Comparison of ENCODE assay signal across 7 mouse cellular contexts in genomic region chr6:54565665-54566545, GRCm38 (mm10). TPM values are rescaled to one million over a fixed set of nuclear protein-coding genes. Genes with fewer than 3 reads are reported as not detected.
DNase-seq lines count a peak whose midpoint lies in the region; ATAC-seq and TF ChIP-seq lines count a peak whose summit lies in the region.

Scrn1 (minus strand) TSS chr6:54566489.

- peak; percentile 13 to 21 for DNase-seq in adrenal gland, postnatal 4 days (ENCODE audit: low spot score in 2 of 2)
- peak; percentile 89 for DNase-seq in embryo, embryonic 11 days
- DNase-seq in gastrocnemius, postnatal 36 days, result peak; percentile 43 to 50
- peak; percentile 79 for DNase-seq in intestine, embryonic 14.5 days (ENCODE audit: low spot score)
- DNase-seq in left cerebral cortex, postnatal 14 days (ENCODE audit: low spot score in 2 of 2), result peak; percentile 82 to 87

- H3K9ac ChIP-seq in intestine, embryonic 14.5 days (ENCODE audit: low read length), result peak within 1 kb of the TSS; percentile 36

- peak; percentile 12; the same call in 1 of the 2 replicates for TF ChIP-seq CTCF in small intestine, adult 2 months (IDR thresholded peaks at IDR 0.05; ENCODE audit: extremely low read depth, insufficient read length, insufficient replicate concordance, low read depth, low read length)

- peak within 1 kb of the TSS; percentile 45 for H3K4me3 ChIP-seq in intestine, embryonic 14.5 days (ENCODE audit: low read depth, low read length)
- peak within 1 kb of the TSS; percentile 57 for H3K4me3 ChIP-seq in small intestine, adult 2 months (ENCODE audit: low read depth, low read length)

- peaks cover 8% of the 10 kb centered on the region; the same call in 1 of the 2 replicates for H3K4me1 ChIP-seq in intestine, embryonic 14.5 days (replicated peaks; ENCODE audit: control insufficient read depth, insufficient read depth, low read length)
- H3K4me1 ChIP-seq in small intestine, adult 2 months (ENCODE audit: control insufficient read depth, insufficient read depth, insufficient read length, low read length), result peaks cover 8% of the 10 kb centered on the region

- ATAC-seq in intestine, embryonic 14.5 days (replicated peaks; ENCODE audit: low FRiP score, low TSS enrichment, low read depth), result peak; percentile 76
- peak; percentile 63; the same call in 1 of the 2 replicates for ATAC-seq in megakaryocyte-erythroid progenitor cell, adult 5-6 weeks (replicated peaks; ENCODE audit: low FRiP score, low TSS enrichment, poor library complexity, severe bottlenecking)

- intact Hi-C loops in gastrocnemius, postnatal 36 days (cut with DNase I), result no loop called here
- intact Hi-C loops in left cerebral cortex, postnatal 14 days (cut with DNase I), result loop anchor here (5.0 kb wide), 1 partner anchor 34 kb away; no protein-coding TSS in a partner anchor

- no peak for TF ChIP-seq POLR2A in small intestine, adult 2 months (IDR thresholded peaks at IDR 0.05; ENCODE audit: low read depth, low read length)

- WGBS in intestine, embryonic 14.5 days, result 2% methylated on average over 60 of the region's 60 CpGs
- 2% methylated on average over 60 of the region's 60 CpGs for WGBS in small intestine, adult 2 months

- no peaks in the 10 kb centered on the region for H3K9me3 ChIP-seq in intestine, embryonic 14.5 days (ENCODE audit: control insufficient read depth, low read length)

- H3K27me3 ChIP-seq in intestine, embryonic 14.5 days (replicated peaks; ENCODE audit: control insufficient read depth, insufficient read depth, low read length), result no peaks in the 10 kb centered on the region
- H3K27me3 ChIP-seq in small intestine, adult 2 months (ENCODE audit: control insufficient read depth, insufficient read depth, low read length), result peaks cover 10% of the 10 kb centered on the region; the same call in 1 of the 2 replicates

- H3K4me2 ChIP-seq in intestine, embryonic 14.5 days (ENCODE audit: low read length), result peak within 1 kb of the TSS; percentile 91

- peak within 1 kb of the TSS; percentile 29; the same call in 1 of the 2 replicates for H3K27ac ChIP-seq in intestine, embryonic 14.5 days (ENCODE audit: low read depth)
- H3K27ac ChIP-seq in small intestine, adult 2 months (ENCODE audit: insufficient read depth, low read depth, low read length), result no peak within 1 kb of the TSS

- no peaks in the 10 kb centered on the region for H3K36me3 ChIP-seq in intestine, embryonic 14.5 days (ENCODE audit: control insufficient read depth, insufficient read depth, low read length)
- H3K36me3 ChIP-seq in small intestine, adult 2 months (ENCODE audit: control insufficient read depth, insufficient read depth, low read length), result no peaks in the 10 kb centered on the region

RNA-seq across cellular contexts. Expression of gene Scrn1, which starts in this region (rescaled TPM):
- 10 to 100 TPM; 29.9 to 33.5 TPM for total RNA-seq in adrenal gland, postnatal 4 days (2021)
- 1 to 10 TPM; 2.6 to 3.2 TPM for total RNA-seq in gastrocnemius, postnatal 36 days (2021)
- polyA plus RNA-seq in intestine, embryonic 14.5 days (2014; fragmentation: Nextera tagmentation; extraction: Ambion mirVana), result 9.5 and 9.9 TPM in 2 replicates
- 100 to 1,000 TPM; 163 TPM for total RNA-seq in left cerebral cortex, postnatal 14 days (2021)
- total RNA-seq in megakaryocyte-erythroid progenitor cell, adult 5-6 weeks (2014; fragmentation: Nextera tagmentation), result not detected in 2 replicates
- not detected in 2 replicates for total RNA-seq in megakaryocyte-erythroid progenitor cell, adult 5-6 weeks (2017)
- polyA plus RNA-seq in small intestine, adult 2 months (2012; rRNA removed), result 0.48 and 0.53 TPM in 2 replicates

Comparison
In these comparisons a context has a peak if more than half of its experiments do, and no peak if none do; other contexts are left out.
1. RNA of gene Scrn1 (total RNA-seq): 163 TPM in left cerebral cortex, postnatal 14 days and 29.9 to 33.5 TPM in adrenal gland, postnatal 4 days; 2.6 to 3.2 TPM in gastrocnemius, postnatal 36 days and not detected in megakaryocyte-erythroid progenitor cell, adult 5-6 weeks; every median in the first group is over 4 times any median in the second.
2. RNA of gene Scrn1 (total RNA-seq): 163 TPM in left cerebral cortex, postnatal 14 days; 29.9 to 33.5 TPM in adrenal gland, postnatal 4 days; every median in the first group is over 4 times any median in the second.
3. Peak in ATAC-seq in megakaryocyte-erythroid progenitor cell, adult 5-6 weeks; RNA of the gene not detected or under 1 TPM.
4. DNase-seq: peak in every context shown above with its lines; median percentile 89 in embryo, embryonic 11 days; 84 in left cerebral cortex, postnatal 14 days; 79 in intestine, embryonic 14.5 days; 46 in gastrocnemius, postnatal 36 days; 17 in adrenal gland, postnatal 4 days.